Mouse (Mus musculus): ENCODE measurements around the gene Slc38a1.

Gene Slc38a1

DNA sequence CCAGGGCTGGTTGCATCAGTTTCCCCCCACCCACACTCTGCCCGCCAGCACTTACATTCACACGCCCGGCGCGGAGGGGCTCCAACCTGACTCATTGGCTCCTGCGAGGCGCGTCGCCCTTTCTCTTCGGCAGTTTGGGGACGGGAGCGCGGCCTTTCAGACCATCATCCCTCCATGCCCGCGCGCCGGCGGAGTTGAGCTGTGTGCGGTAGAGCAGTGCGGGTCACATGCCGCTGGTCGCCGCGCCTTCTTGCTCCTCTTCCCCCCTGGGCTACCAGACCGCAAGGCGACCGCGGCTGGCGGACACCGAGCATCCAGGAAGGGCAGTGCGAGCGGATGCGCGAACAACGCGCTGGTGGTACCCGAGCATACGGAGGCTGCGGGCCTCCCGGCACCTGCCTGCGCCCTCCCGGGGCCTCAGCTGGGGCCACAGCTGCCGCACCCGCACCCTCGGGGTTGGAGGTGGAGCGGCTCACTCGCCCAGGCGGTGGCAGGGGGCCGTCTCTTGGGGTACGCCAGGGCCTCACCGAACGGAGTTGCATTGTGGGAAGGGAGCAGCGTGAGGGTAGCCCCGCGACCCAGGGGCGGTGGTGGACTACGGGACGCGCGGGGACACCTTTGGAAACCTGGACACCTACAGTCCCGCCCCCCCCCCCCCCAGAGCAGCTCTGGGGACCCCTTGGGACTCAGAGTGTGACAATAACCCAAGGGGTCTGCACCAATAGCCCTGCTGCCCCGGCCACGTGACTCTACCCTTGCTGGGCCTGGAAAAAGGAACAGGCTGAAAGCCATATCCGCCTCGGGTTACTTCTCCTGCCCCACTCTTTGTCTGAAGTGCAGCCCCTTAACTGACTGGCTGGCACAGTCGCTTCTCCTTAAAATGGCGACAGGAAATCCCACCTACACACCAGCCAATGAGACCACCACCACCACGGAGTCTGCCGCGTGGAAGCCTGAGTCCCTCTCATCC lies at the start of gene Slc38a1:
Slc38a1 (minus strand) TSS at position 478 of the 970 bp plus-strand sequence.
- no peak for DNase-seq (ENCODE audit: low spot score)

DNA sequence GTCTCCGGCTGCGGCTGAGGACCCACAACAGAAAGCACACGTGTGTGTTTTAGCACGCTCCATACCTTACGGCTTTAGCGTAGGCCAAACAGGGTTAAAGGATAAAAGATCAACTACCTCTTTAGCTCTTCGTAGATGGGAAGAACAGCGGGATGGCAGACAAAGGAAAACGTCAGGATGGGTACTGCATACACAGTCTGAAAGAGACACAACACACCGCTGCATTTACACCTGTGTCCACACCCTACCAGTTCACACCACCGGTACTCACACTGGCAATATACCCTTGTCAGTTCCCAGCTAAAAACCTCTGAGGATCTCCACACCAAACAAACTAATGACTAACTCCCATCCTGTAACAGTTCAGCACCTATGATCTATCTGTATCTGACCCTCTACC lies 49.7 kb upstream of the Slc38a1 start:
- no peak for DNase-seq (ENCODE audit: low spot score)

- no peak for DNase-seq (ENCODE audit: low spot score)
These were observed 48.7 kb upstream of the Slc38a1 start for GRCm38 (mm10) chr15:96691381-96691780.

DNA sequence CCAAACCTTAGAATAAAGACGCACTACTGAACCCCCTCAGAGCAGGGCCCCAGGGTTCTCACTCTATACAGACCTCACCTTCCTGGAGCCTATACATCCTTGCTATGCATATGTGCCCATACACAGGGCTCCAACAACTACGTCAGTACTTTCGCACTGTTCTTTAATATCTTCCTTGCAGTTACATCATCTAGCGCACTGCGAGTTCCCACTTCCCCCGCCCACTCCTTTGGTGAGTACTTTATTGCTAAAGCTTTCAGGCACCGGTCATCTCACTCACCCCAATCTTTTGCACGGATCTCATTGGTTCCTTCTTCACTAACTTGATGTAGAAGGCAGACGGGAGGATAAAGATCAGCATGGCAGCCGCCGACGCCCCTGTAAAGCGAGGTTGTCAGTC lies 48.1 kb upstream of the Slc38a1 start:
- no peak for DNase-seq (ENCODE audit: low spot score)

DNA sequence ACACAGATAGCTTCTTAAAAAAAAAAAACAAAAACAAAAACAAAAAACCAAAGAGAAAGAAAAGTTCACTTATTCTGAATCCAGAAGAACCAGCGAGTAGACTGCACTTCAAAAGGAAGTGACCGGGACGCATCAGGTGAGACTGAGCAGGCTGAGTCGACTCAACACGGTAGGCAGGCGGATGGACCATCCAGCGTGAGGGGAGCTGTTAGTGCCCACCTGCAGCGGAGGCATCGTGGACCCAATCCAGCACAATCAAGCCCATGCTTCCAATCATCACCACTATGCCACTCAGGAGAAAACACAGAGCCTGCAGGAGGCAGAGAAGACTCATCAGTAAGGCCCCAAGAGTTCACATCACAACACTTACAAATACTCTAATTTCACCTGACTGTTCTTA lies 47.2 kb upstream of the Slc38a1 start:
- no peak for DNase-seq (ENCODE audit: low spot score)

GRCm38 (mm10) chr15:96688784-96689318 lies 46.1 kb upstream of the Slc38a1 start:
- no peak for DNase-seq (ENCODE audit: low spot score)

- DNase-seq (ENCODE audit: low spot score): no peak
These were observed 45.3 kb upstream of the Slc38a1 start for GRCm38 (mm10) chr15:96688036-96688435.

DNA sequence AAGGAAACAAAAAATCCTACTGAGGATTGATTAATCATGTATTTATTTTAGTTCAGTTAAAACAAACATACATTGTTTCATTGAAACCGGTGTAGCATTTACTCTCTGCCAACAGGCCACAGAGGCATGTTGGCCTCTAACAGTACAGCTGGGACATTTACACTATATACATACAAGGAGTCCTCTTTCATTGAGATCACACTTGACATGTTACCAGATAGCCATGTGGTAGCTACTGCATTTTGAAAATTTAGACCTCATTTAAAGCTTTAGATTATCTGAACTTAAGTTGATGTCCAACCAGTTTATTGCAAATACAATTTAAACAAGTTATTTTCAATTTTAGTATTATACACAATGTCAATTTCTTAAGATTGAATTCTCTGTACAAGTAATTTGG lies 44.7 kb upstream of the Slc38a1 start:
- DNase-seq (ENCODE audit: low spot score): no peak

- DNase-seq (ENCODE audit: low spot score): no peak
These were observed 43.8 kb upstream of the Slc38a1 start for GRCm38 (mm10) chr15:96686201-96687159.

DNA sequence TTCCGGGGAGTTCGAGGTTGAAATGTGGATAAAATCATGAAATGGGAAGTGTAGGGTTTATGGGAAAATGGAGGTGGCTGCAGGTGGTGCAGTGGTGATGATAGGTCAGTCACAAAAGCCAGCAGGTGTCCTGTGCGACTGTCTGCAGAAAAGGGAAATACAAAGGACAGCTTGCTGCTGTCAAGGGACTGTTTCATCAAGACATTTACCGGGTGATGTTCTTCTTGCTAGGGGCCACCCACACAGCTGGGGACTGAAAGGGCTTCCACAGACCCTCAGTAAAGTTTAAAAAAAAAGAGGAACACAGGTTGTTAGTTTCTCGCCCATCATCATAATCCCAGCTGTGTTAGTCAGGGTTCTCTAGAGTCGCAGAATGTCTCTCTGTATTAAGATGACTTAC lies 42.6 kb upstream of the Slc38a1 start:
- DNase-seq (ENCODE audit: low spot score): no peak

- peak; percentile 60 for DNase-seq (ENCODE audit: low spot score)
These were observed 41.6 kb upstream of the Slc38a1 start for GRCm38 (mm10) chr15:96684132-96684830.

DNA sequence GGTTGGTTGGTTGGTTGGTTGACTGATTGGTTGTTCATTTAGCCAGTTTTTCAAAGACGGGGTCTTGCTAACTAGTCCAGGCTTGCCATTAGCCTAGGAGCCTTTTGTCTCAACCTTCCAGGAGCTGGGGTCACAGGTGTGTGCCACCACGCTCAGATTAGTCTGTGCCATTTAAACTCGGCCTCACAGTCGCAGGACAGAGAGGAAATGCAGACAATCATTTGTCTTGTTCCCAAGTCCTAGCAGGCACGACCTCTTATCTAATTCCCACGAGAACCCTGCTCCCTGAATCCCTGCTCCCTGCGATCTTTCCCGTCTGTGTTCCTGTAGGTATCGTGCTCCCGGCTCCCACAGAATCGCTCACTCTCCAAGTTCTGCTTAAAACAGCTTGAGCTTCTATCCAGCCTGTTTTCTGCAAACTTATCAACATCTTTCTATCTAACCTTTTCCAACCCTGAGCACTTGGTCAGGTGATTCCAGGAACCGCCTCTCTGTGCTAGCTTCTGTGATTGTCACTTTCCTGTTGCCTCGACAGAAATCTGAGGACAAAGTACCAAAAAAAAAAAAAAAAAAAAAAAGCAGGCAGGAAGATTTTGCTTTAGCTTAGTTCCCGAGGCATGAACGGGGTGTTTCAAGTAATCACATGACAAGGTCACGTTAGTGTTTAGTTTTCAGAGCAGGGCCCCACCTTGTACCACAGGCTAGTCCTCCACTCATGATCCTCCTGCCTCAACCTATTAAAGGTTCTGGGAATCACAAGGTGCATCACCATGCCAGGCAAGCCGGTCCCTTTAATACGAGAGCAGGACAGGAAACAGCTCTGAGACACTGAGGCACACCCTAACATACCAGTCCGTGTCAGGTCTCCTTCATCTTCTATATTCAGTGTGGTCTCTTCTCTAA lies 36.4 kb upstream of the Slc38a1 start:
- DNase-seq (ENCODE audit: low spot score): no peak

GRCm38 (mm10) chr15:96676518-96676917 lies 33.8 kb upstream of the Slc38a1 start:
- DNase-seq (ENCODE audit: low spot score): no peak

- DNase-seq (ENCODE audit: low spot score): no peak
These were observed 33.0 kb upstream of the Slc38a1 start for GRCm38 (mm10) chr15:96675744-96676143.

DNA sequence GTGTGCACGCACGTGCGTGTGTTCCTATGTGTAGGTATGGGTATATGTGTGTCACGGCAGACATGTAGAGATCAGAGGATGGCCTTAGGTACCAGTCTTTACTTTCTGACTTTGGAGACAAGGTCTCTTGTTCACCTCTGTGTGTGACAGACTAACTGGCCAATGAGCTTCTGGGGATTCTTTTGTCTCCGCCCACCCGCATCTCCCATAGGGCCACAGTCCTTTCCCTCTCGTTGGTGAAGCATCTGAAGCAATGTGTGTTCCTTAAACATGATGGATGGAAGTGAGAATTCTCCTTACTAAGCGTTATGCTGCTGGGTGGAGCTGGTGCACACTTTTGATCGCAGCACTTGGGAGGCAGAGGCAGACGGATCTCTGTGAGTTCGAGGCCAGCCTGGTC lies 32.3 kb upstream of the Slc38a1 start:
- DNase-seq (ENCODE audit: low spot score): peak; percentile 42

- DNase-seq (ENCODE audit: low spot score): no peak
These were observed 31.4 kb upstream of the Slc38a1 start for GRCm38 (mm10) chr15:96674089-96674488.

- no peak for DNase-seq (ENCODE audit: low spot score)
These were observed 27.0 kb upstream of the Slc38a1 start for GRCm38 (mm10) chr15:96669721-96670120.

- DNase-seq (ENCODE audit: low spot score): no peak
These were observed 23.9 kb upstream of the Slc38a1 start for GRCm38 (mm10) chr15:96666663-96667062.

GRCm38 (mm10) chr15:96665889-96666288 lies 23.2 kb upstream of the Slc38a1 start:
- peak; percentile 56 for DNase-seq (ENCODE audit: low spot score)

DNA sequence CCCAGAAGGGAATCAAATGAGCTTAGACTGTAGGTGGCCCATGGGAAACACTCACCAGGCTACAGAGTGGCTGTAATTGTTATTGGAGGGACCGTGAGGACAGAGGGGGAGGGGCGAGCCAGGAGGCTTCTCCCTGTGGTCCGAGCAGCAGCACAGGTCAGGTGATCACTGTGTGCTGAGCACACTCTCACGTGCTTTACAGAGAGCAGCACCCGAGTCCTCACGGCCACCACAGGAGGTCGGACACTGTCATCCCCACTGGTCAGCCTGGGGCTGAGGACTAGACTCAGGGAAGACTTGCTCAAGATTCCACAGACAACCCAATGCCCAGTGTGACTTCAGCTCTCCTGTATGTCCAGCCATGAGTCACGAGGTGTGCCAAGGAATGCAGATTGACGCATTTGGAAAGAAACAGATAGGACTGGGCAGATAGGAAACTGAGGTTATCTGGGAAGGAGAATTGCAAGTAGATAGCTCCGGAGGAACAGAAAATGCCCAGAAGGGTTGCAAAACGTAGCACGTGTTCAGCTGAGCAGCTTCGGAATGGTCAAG lies 18.0 kb upstream of the Slc38a1 start:
- DNase-seq (ENCODE audit: low spot score): no peak

All from testis, postnatal 14 days (tissue).